Mouse (Mus musculus) lung, adult 2 months (tissue): Measurements from ENCODE around the gene Usp53. TPM values are rescaled to one million over a fixed set of nuclear protein-coding genes. Genes with fewer than 3 reads are reported as not detected.

ENCODE experiments used
- DNase-seq: peaks from one replicate; pipeline ENCODE4 v3.0.0; 2022
- H3K4me1 ChIP-seq: fragments of 200-500 bp; 2 replicates; pipeline ENCODE4 v1.6.1; 2011; ENCODE audit warnings: low read length; ENCODE audit not compliant: control insufficient read depth, insufficient read depth
- H3K4me3 ChIP-seq: fragments of 200-500 bp; replicated peaks from 2 replicates; pipeline ENCODE3; 2011; ENCODE audit warnings: low read depth, mild to moderate bottlenecking, control low read depth, low read length; ENCODE audit errors: extremely low read depth
- CTCF ChIP-seq: fragments of 200-500 bp; IDR thresholded peaks from 2 replicates; pipeline ENCODE4 v1.5.1; 2011; ENCODE audit warnings: mild to moderate bottlenecking, low read length, control low read depth; ENCODE audit not compliant: insufficient read depth
- POLR2A ChIP-seq: fragments of 200-500 bp; IDR thresholded peaks from 2 replicates; pipeline ENCODE4 v1.6.1; 2011; ENCODE audit warnings: low read depth, mild to moderate bottlenecking, control low read depth, low read length, borderline replicate concordance; ENCODE audit errors: extremely low read depth
- WGBS: fragments of 180-500 bp; shearing (Covaris S2); methylation state at CpG from one replicate; pipeline ENCODE4 v1.1.7; 2018; 5-methylcytosine and 5-hydroxymethylcytosine counted together
- polyA plus RNA-seq: library from polyadenylated mRNA; depleted of rRNA; stranded (reverse); fragments of >200 nt; gene quantifications from 2 replicates; pipeline ENCODE4 v1.2.3, GENCODE M21; 2012; rRNA removed

Usp53 gene
- polyA plus RNA-seq, result 3.1 and 4.7 TPM in 2 replicates

- Histone ChIP-seq H3K4me3 (peak within 1 kb of the TSS; percentile 86), H3K4me1 (peaks cover 8% of the 10 kb centered on the region)
- WGBS, result under 1% methylated on average over 94 of the region's 94 CpGs
- TF ChIP-seq POLR2A (peak; percentile 82), CTCF (no peak)
- peak; percentile 93 for DNase-seq
Observed at GRCm38 (mm10) chr3:122984249-122985182, at the start of gene Usp53. Gene Usp53, minus strand, starts transcription at chr3:122984510.

GRCm38 (mm10) chr3:123033804-123034203 lies 49.5 kb upstream of the Usp53 start:
- DNase-seq, result no peak
- TF ChIP-seq CTCF (no peak), POLR2A (no peak)
- Histone ChIP-seq H3K4me1 (no peaks in the 10 kb centered on the region), H3K4me3 (no peak overlapping the region)
- WGBS, result 72% methylated on average over 8 of the region's 8 CpGs

- Histone ChIP-seq H3K4me1 (no peaks in the 10 kb centered on the region), H3K4me3 (no peak overlapping the region)
- TF ChIP-seq POLR2A, result no peak
- no peak for TF ChIP-seq CTCF
- 80% methylated on average over 3 of the region's 3 CpGs for WGBS
- DNase-seq, result no peak
Observed at GRCm38 (mm10) chr3:123025634-123026033, 41.3 kb upstream of the Usp53 start.

- 73% methylated on average over 9 of the region's 9 CpGs for WGBS
- TF ChIP-seq CTCF (no peak), POLR2A (no peak)
- H3K4me1 ChIP-seq, result no peaks in the 10 kb centered on the region
- no peak for DNase-seq
- H3K4me3 ChIP-seq, result no peak overlapping the region
Observed at GRCm38 (mm10) chr3:123024496-123025234, 40.4 kb upstream of the Usp53 start.

- Histone ChIP-seq H3K4me3 (no peak overlapping the region), H3K4me1 (no peaks in the 10 kb centered on the region)
- TF ChIP-seq CTCF (no peak), POLR2A (no peak)
- 78% methylated on average over 2 of the region's 2 CpGs for WGBS
- no peak for DNase-seq
Observed at GRCm38 (mm10) chr3:123018792-123019191, 34.5 kb upstream of the Usp53 start.

GRCm38 (mm10) chr3:123013476-123013875 lies 29.2 kb upstream of the Usp53 start:
- H3K4me3 ChIP-seq, result no peak overlapping the region
- no peak for DNase-seq
- 89% methylated on average over 14 of the region's 14 CpGs for WGBS
- TF ChIP-seq POLR2A (no peak), CTCF (no peak)
- H3K4me1 ChIP-seq, result no peaks in the 10 kb centered on the region

GRCm38 (mm10) chr3:123009417-123009816 lies 25.1 kb upstream of the Usp53 start:
- Histone ChIP-seq H3K4me3 (no peak overlapping the region), H3K4me1 (no peaks in the 10 kb centered on the region)
- no peak for TF ChIP-seq CTCF
- TF ChIP-seq POLR2A, result no peak
- DNase-seq, result no peak
- WGBS, result 37% methylated on average over 6 of the region's 6 CpGs

- 62% methylated on average over 10 of the region's 10 CpGs for WGBS
- Histone ChIP-seq H3K4me1 (no peaks in the 10 kb centered on the region), H3K4me3 (no peak overlapping the region)
- DNase-seq, result no peak
- TF ChIP-seq CTCF (no peak), POLR2A (no peak)
Observed at GRCm38 (mm10) chr3:123007386-123007785, 23.1 kb upstream of the Usp53 start.

- DNase-seq, result no peak
- TF ChIP-seq POLR2A (no peak), CTCF (no peak)
- 48% methylated on average over 3 of the region's 3 CpGs for WGBS
- Histone ChIP-seq H3K4me1 (no peaks in the 10 kb centered on the region), H3K4me3 (no peak overlapping the region)
Observed at GRCm38 (mm10) chr3:123001053-123001452, 16.7 kb upstream of the Usp53 start.

- 70% methylated on average over 8 of the region's 8 CpGs for WGBS
- DNase-seq, result no peak
Observed at GRCm38 (mm10) chr3:122998511-122998910, 14.2 kb upstream of the Usp53 start.

More at GRCm38 (mm10) chr3:122998511-122998910, 14.2 kb upstream of the Usp53 start:
- TF ChIP-seq POLR2A (no peak), CTCF (no peak)
- H3K4me1 ChIP-seq, result no peaks in the 10 kb centered on the region
- no peak overlapping the region for H3K4me3 ChIP-seq
